Mouse (Mus musculus): Measurements from ENCODE around the gene Ephb1. TPM values are rescaled to one million over a fixed set of nuclear protein-coding genes. Genes with fewer than 3 reads are reported as not detected.

The Ephb1 gene
- polyA plus RNA-seq (2015; fragmentation: Nextera tagmentation; extraction: Ambion mirVana) = 0.52 and 0.60 TPM in 2 replicates

DNA sequence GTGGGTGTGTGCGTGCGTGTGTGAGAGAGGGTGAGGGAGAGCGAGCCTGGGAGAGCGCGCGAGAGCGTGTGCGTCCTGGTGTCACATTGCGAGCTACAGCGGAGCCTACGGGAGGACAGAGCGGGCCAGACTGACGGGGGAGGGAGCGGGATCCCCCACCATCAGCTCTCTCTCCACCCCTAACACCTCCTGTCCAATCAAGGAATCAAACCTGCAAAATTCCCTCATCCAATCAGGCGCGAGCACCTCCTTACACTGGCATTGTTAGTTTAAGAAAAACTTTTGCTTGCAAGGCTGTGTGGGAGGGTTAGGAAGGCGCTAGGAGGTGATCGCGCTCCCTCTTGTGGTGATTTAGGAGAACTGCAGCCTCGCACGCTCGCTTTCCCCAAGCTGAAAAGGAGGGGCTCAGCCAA lies at the start of gene Ephb1:
Gene Ephb1 (minus strand): TSS at position 133 of the 413 bp plus-strand sequence.

Small RNAs within 50 kb of the gene (microRNA-seq; reads per million reads assigned to microRNA genes)
- 0 to 0.42 reads per million in 2 experiments for gene Mir7243

Other genes with a start within 250 kb of the Ephb1 start
- 8.5 and 9.2 TPM in 2 replicates for gene Ky, start 151.1 kb upstream of the Ephb1 start, polyA plus RNA-seq (2015; fragmentation: Nextera tagmentation; extraction: Ambion mirVana)